Mouse (Mus musculus) lung, postnatal 0 days (tissue): Measurements from ENCODE around the gene Klrg2. TPM values are rescaled to one million over a fixed set of nuclear protein-coding genes. Genes with fewer than 3 reads are reported as not detected.

ENCODE experiments used
- ATAC-seq: fragments of 200-750 bp; cut with Nextera tagmentation; 2 replicates; pipeline ENCODE4 v1.8.0; 2017; ENCODE audit warnings: moderate library complexity
- DNase-seq: peaks from one replicate; pipeline ENCODE4 v3.0.0-alpha.2; 2016; ENCODE audit warnings: low spot score
- H3K27ac ChIP-seq: fragments of 300-500 bp; sonication (generic); 2 replicates; pipeline ENCODE4 v1.5.1; 2014; ENCODE audit warnings: antibody characterized with exemption, mild to moderate bottlenecking, low read length, mixed read lengths
- H3K27me3 ChIP-seq: fragments of 300-500 bp; sonication (generic); replicated peaks from 2 replicates; pipeline ENCODE4 v1.6.1; 2014; ENCODE audit warnings: low read length, mixed read lengths; ENCODE audit not compliant: insufficient read depth
- H3K36me3 ChIP-seq: fragments of 300-500 bp; sonication (generic); 2 replicates; pipeline ENCODE4 v1.6.1; 2014; ENCODE audit warnings: low read length, mixed read lengths; ENCODE audit not compliant: insufficient read depth
- H3K4me1 ChIP-seq: fragments of 300-500 bp; sonication (generic); 2 replicates; pipeline ENCODE4 v1.6.1; 2014; ENCODE audit warnings: antibody characterized with exemption, low read depth, low read length, mixed read lengths; ENCODE audit not compliant: insufficient read depth
- H3K4me2 ChIP-seq: fragments of 300-500 bp; sonication (generic); replicated peaks from 2 replicates; pipeline ENCODE4 v1.6.1; 2014; ENCODE audit warnings: low read depth, mild to moderate bottlenecking, low read length, moderate library complexity, mixed read lengths
- H3K4me3 ChIP-seq: fragments of 300-500 bp; sonication (generic); 2 replicates; pipeline ENCODE4 v1.5.1; 2014; ENCODE audit warnings: low read depth, low read length
- H3K9ac ChIP-seq: fragments of 300-500 bp; sonication (generic); replicated peaks from 2 replicates; pipeline ENCODE4 v1.6.1; 2014; ENCODE audit warnings: low read depth, mild to moderate bottlenecking
- H3K9me3 ChIP-seq: fragments of 300-500 bp; sonication (generic); 2 replicates; pipeline ENCODE4 v1.6.1; 2016; ENCODE audit warnings: low read length, mixed read lengths
- CTCF ChIP-seq: IDR thresholded peaks from 2 replicates; pipeline ENCODE4 v1.5.1; 2016; ENCODE audit warnings: antibody characterized with exemption, mild to moderate bottlenecking
- EP300 ChIP-seq: IDR thresholded peaks from 2 replicates; pipeline ENCODE4 v1.6.1; 2016; ENCODE audit warnings: antibody characterized with exemption, mild to moderate bottlenecking, control low read depth
- WGBS: fragments of 180-500 bp; shearing (Covaris S2); extraction: QIAGEN DNeasy Blood & Tissue Kit; methylation state at CpG from one replicate; pipeline ENCODE4 v1.1.7; 2014; 5-methylcytosine and 5-hydroxymethylcytosine counted together
- polyA plus RNA-seq: library from polyadenylated mRNA; unstranded; fragments of >200 nt; fragmentation: Nextera tagmentation; extraction: Ambion mirVana; gene quantifications from 2 replicates; pipeline ENCODE4 v1.2.1, GENCODE M21; 2015

The Klrg2 gene
- polyA plus RNA-seq, 1 experiment from 2014 or later, result 0.47 TPM

GRCm38 (mm10) chr6:38649545-38649944, 12.5 kb upstream of the Klrg2 start:
- Histone ChIP-seq H3K36me3 (no peaks in the 10 kb centered on the region), H3K9me3 (no peaks in the 10 kb centered on the region), H3K27ac (no peak overlapping the region), H3K9ac (no peak overlapping the region), H3K4me2 (no peak overlapping the region), H3K4me1 (no peaks in the 10 kb centered on the region), H3K4me3 (no peak overlapping the region), H3K27me3 (no peaks in the 10 kb centered on the region)
- DNase-seq (no peak), ATAC-seq (no peak)
- WGBS, result 73% methylated on average over 3 of the region's 3 CpGs
- TF ChIP-seq EP300 (no peak), CTCF (peak; percentile 45)

GRCm38 (mm10) chr6:38643039-38643438, 6.0 kb upstream of the Klrg2 start:
- H3K9ac ChIP-seq, result no peak overlapping the region
- DNase-seq (no peak), ATAC-seq (no peak)
- H3K4me2 ChIP-seq, result no peak overlapping the region
- H3K4me1 ChIP-seq, result 0 out of 2 replicates have a peak, but pooled peaks cover 5% of the 10 kb centered on the region
- H3K27me3 ChIP-seq, result peaks cover 24% of the 10 kb centered on the region
- WGBS, result 70% methylated on average over 3 of the region's 3 CpGs
- no peak for TF ChIP-seq CTCF
- H3K36me3 ChIP-seq, result no peaks in the 10 kb centered on the region
- no peaks in the 10 kb centered on the region for H3K9me3 ChIP-seq
- no peak overlapping the region for H3K4me3 ChIP-seq
- H3K27ac ChIP-seq, result no peak overlapping the region

- H3K4me3 ChIP-seq, result no peak overlapping the region
- 58% methylated on average over 5 of the region's 5 CpGs for WGBS
- peaks cover 27% of the 10 kb centered on the region for H3K27me3 ChIP-seq
- ATAC-seq, result no peak
- no peak for DNase-seq
- 0 out of 2 replicates have a peak, but pooled peaks cover 5% of the 10 kb centered on the region for H3K4me1 ChIP-seq
- H3K27ac ChIP-seq, result no peak overlapping the region
- no peak overlapping the region for H3K9ac ChIP-seq
- H3K4me2 ChIP-seq, result no peak overlapping the region
- TF ChIP-seq CTCF (no peak), EP300 (no peak)
- H3K9me3 ChIP-seq, result no peaks in the 10 kb centered on the region
- no peaks in the 10 kb centered on the region for H3K36me3 ChIP-seq
These were observed 5.6 kb upstream of the Klrg2 start for GRCm38 (mm10) chr6:38642593-38642992.

GRCm38 (mm10) chr6:38641645-38642044, 4.6 kb upstream of the Klrg2 start:
- no peak overlapping the region for H3K27ac ChIP-seq
- H3K4me1 ChIP-seq, result peaks cover 5% of the 10 kb centered on the region; the same call in 1 of the 2 replicates
- TF ChIP-seq CTCF (peak; percentile 48), EP300 (no peak)
- no peaks in the 10 kb centered on the region for H3K9me3 ChIP-seq
- H3K4me2 ChIP-seq, result no peak overlapping the region
- H3K4me3 ChIP-seq, result no peak overlapping the region
- DNase-seq (no peak), ATAC-seq (no peak)
- peaks cover 27% of the 10 kb centered on the region for H3K27me3 ChIP-seq
- no peak overlapping the region for H3K9ac ChIP-seq
- WGBS, result 53% methylated on average over 5 of the region's 5 CpGs
- no peaks in the 10 kb centered on the region for H3K36me3 ChIP-seq

- Histone ChIP-seq H3K4me2 (no peak overlapping the region), H3K9me3 (no peaks in the 10 kb centered on the region), H3K27ac (no peak overlapping the region), H3K4me3 (no peak overlapping the region), H3K4me1 (peaks cover 9% of the 10 kb centered on the region), H3K27me3 (peaks cover 32% of the 10 kb centered on the region), H3K9ac (no peak overlapping the region), H3K36me3 (no peaks in the 10 kb centered on the region)
- ATAC-seq, result no peak
- peak; percentile 24 for DNase-seq
- TF ChIP-seq EP300, result no peak
- TF ChIP-seq CTCF, result no peak
- 58% methylated on average over 5 of the region's 5 CpGs for WGBS
These were observed 4.2 kb upstream of the Klrg2 start for GRCm38 (mm10) chr6:38641228-38641627.

GRCm38 (mm10) chr6:38640401-38640800, 3.4 kb upstream of the Klrg2 start:
- DNase-seq (no peak), ATAC-seq (no peak)
- WGBS, result 36% methylated on average over 11 of the region's 11 CpGs
- Histone ChIP-seq H3K4me3 (no peak overlapping the region), H3K4me1 (peaks cover 15% of the 10 kb centered on the region), H3K27me3 (peaks cover 40% of the 10 kb centered on the region), H3K9ac (no peak overlapping the region), H3K9me3 (no peaks in the 10 kb centered on the region), H3K36me3 (no peaks in the 10 kb centered on the region), H3K4me2 (no peak overlapping the region), H3K27ac (no peak overlapping the region)
- TF ChIP-seq CTCF, result no peak
- TF ChIP-seq EP300, result no peak
